Mouse (Mus musculus): Measurements from ENCODE around the gene 4930470P17Rik.

DNA sequence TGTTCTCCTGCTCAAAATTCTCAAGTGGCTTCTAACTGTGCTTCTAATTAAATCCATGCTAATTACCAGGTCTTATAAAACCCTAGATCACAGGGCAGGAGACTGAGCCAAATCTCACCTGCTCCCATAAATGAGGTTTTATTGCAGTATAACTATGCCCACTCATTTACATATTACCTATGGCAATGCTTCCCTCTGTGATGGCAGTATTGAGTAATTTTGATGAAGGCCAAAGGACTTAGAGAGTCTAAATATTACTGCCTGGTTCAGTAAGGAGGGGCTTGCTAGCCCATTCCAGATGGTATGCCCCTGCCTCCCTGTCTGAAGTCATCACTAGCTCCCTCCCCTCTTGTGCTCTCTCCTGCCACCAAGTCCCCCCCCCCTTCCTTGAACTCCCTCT lies 66.0 kb downstream of the 4930470P17Rik start:
- TF ChIP-seq CTCF (IDR thresholded peaks at IDR 0.05; ENCODE audit: borderline replicate concordance, extremely low read depth, insufficient read depth, insufficient read length): no peak
- TF ChIP-seq POLR2A (IDR thresholded peaks at IDR 0.05; ENCODE audit: borderline replicate concordance, extremely low read depth, insufficient read depth, insufficient read length, poor library complexity, severe bottlenecking): no peak
